Mouse (Mus musculus) megakaryocyte, embryonic 14.5 days (primary cell): Measurements from ENCODE around the gene Rapgef5.

Experiments used
- FLI1 ChIP-seq: IDR thresholded peaks from 2 replicates; pipeline ENCODE4 v1.6.1; 2012; ENCODE audit warnings: low read length, inconsistent platforms, mixed read lengths
- GATA1 ChIP-seq: IDR thresholded peaks from 3 replicates; pipeline ENCODE4 v1.6.1; 2012; ENCODE audit warnings: mixed read lengths, low read length, inconsistent platforms, borderline replicate concordance

GRCm38 (mm10) chr12:117622972-117623371, 106.7 kb downstream of the Rapgef5 start:
- TF ChIP-seq GATA1 (no peak), FLI1 (no peak)
